ENCODE assay signal across 24 mouse cellular contexts in genomic region chr2:146681979-146682378, GRCm38 (mm10).
DNase-seq lines count a peak whose midpoint lies in the region; ATAC-seq and TF ChIP-seq lines count a peak whose summit lies in the region.
"Had no signal": no experiment of that assay in that cellular context is flagged by ENCODE, and none has a peak within 500 bp of the region (broad histone marks: within the 10 kb centered on the region; RNA-seq: fewer than 3 reads in every experiment).

No protein-coding gene starts in this region.

- no peak overlapping the region for H3K27ac ChIP-seq in kidney, embryonic 15.5 days
- H3K27ac ChIP-seq in kidney, postnatal 0 days, result no peak overlapping the region
- no peak overlapping the region for H3K27ac ChIP-seq in midbrain, embryonic 11.5 days (ENCODE audit: low read depth, low read length)
- no peak overlapping the region for H3K27ac ChIP-seq in midbrain, embryonic 14.5 days (replicated peaks; ENCODE audit: low read depth, low read length)
- H3K27ac ChIP-seq in stomach, embryonic 16.5 days (ENCODE audit: low read length), result no peak overlapping the region
- H3K27ac ChIP-seq in forebrain, embryonic 15.5 days (replicated peaks), result no peak overlapping the region
- H3K27ac ChIP-seq: embryonic facial prominence, embryonic 13.5 days; embryonic facial prominence, embryonic 15.5 days; forebrain, embryonic 10.5 days; forebrain, embryonic 12.5 days had no signal

- no peaks in the 10 kb centered on the region for H3K4me1 ChIP-seq in kidney, embryonic 15.5 days
- H3K4me1 ChIP-seq in kidney, postnatal 0 days (replicated peaks; ENCODE audit: insufficient read depth, low read length), result no peaks in the 10 kb centered on the region
- no peaks in the 10 kb centered on the region for H3K4me1 ChIP-seq in midbrain, embryonic 11.5 days (ENCODE audit: control insufficient read depth, insufficient read depth, low read length)
- no peaks in the 10 kb centered on the region for H3K4me1 ChIP-seq in midbrain, embryonic 14.5 days (ENCODE audit: control insufficient read depth, insufficient read depth, low read length)
- H3K4me1 ChIP-seq in stomach, embryonic 16.5 days (ENCODE audit: control insufficient read depth, insufficient read depth, low read length), result no peaks in the 10 kb centered on the region
- H3K4me1 ChIP-seq in forebrain, embryonic 15.5 days, result no peaks in the 10 kb centered on the region
- H3K4me1 ChIP-seq: embryonic facial prominence, embryonic 13.5 days; embryonic facial prominence, embryonic 15.5 days; forebrain, embryonic 10.5 days; forebrain, embryonic 12.5 days had no signal

- DNase-seq in kidney, adult 9 months, result no peak
- no peak for DNase-seq in kidney, postnatal 0 days (ENCODE audit: low spot score)
- DNase-seq in kidney, adult 18-20 months, result no peak
- peak; percentile 62 for DNase-seq in midbrain, embryonic 11.5 days (ENCODE audit: low spot score, missing footprints)
- DNase-seq in midbrain, embryonic 14.5 days, result no peak
- DNase-seq: adrenal gland, adult 2 months; adrenal gland, postnatal 10 days; adrenal gland, postnatal 25 days; cerebellum, adult 11 months; cerebellum, adult 18-20 months; cerebellum, adult 8-10 months; cerebellum, adult 9-11 months; cerebellum, postnatal 14 days; cerebellum, postnatal 36 days; embryo, embryonic 11 days had no signal

- H3K27me3 ChIP-seq in kidney, embryonic 15.5 days, result no peaks in the 10 kb centered on the region
- H3K27me3 ChIP-seq in kidney, postnatal 0 days (ENCODE audit: insufficient read depth, low read length), result no peaks in the 10 kb centered on the region
- no peaks in the 10 kb centered on the region for H3K27me3 ChIP-seq in midbrain, embryonic 11.5 days (ENCODE audit: control insufficient read depth, insufficient read depth, low read length)
- H3K27me3 ChIP-seq in midbrain, embryonic 14.5 days (ENCODE audit: control insufficient read depth, insufficient read depth, low read length), result no peaks in the 10 kb centered on the region
- no peaks in the 10 kb centered on the region for H3K27me3 ChIP-seq in stomach, embryonic 16.5 days (ENCODE audit: control insufficient read depth, insufficient read depth, low read length)
- H3K27me3 ChIP-seq in forebrain, embryonic 15.5 days, result no peaks in the 10 kb centered on the region
- H3K27me3 ChIP-seq: embryonic facial prominence, embryonic 13.5 days; embryonic facial prominence, embryonic 15.5 days had no signal

- H3K9me3 ChIP-seq in kidney, embryonic 15.5 days (replicated peaks), result no peaks in the 10 kb centered on the region
- no peaks in the 10 kb centered on the region for H3K9me3 ChIP-seq in kidney, postnatal 0 days (replicated peaks; ENCODE audit: low read length)
- no peaks in the 10 kb centered on the region for H3K9me3 ChIP-seq in midbrain, embryonic 11.5 days (ENCODE audit: control insufficient read depth, low read length)
- H3K9me3 ChIP-seq in midbrain, embryonic 14.5 days (ENCODE audit: control insufficient read depth, low read length), result no peaks in the 10 kb centered on the region
- H3K9me3 ChIP-seq in stomach, embryonic 16.5 days (replicated peaks; ENCODE audit: control insufficient read depth, low read length), result no peaks in the 10 kb centered on the region
- no peaks in the 10 kb centered on the region for H3K9me3 ChIP-seq in forebrain, embryonic 15.5 days
- H3K9me3 ChIP-seq: embryonic facial prominence, embryonic 13.5 days; embryonic facial prominence, embryonic 15.5 days; forebrain, embryonic 10.5 days; forebrain, embryonic 12.5 days had no signal

- no peak overlapping the region for H3K4me3 ChIP-seq in kidney, embryonic 15.5 days (replicated peaks)
- no peak overlapping the region for H3K4me3 ChIP-seq in kidney, postnatal 0 days (replicated peaks; ENCODE audit: low read depth, low read length)
- no peak overlapping the region for H3K4me3 ChIP-seq in midbrain, embryonic 11.5 days (ENCODE audit: low read depth, low read length)
- H3K4me3 ChIP-seq in midbrain, embryonic 14.5 days (replicated peaks; ENCODE audit: low read depth, low read length), result no peak overlapping the region
- H3K4me3 ChIP-seq in stomach, embryonic 16.5 days (replicated peaks; ENCODE audit: low read length), result no peak overlapping the region
- H3K4me3 ChIP-seq in forebrain, embryonic 15.5 days, result no peak overlapping the region
- H3K4me3 ChIP-seq: embryonic facial prominence, embryonic 13.5 days; embryonic facial prominence, embryonic 15.5 days; erythroblast, embryonic 14.5 days; forebrain, embryonic 10.5 days; forebrain, embryonic 12.5 days had no signal

- no peaks in the 10 kb centered on the region for H3K36me3 ChIP-seq in kidney, embryonic 15.5 days
- H3K36me3 ChIP-seq in kidney, postnatal 0 days (ENCODE audit: insufficient read depth, low read length), result no peaks in the 10 kb centered on the region
- H3K36me3 ChIP-seq in midbrain, embryonic 11.5 days (ENCODE audit: control insufficient read depth, insufficient read depth, low read length), result no peaks in the 10 kb centered on the region
- H3K36me3 ChIP-seq in midbrain, embryonic 14.5 days (ENCODE audit: control insufficient read depth, insufficient read depth, low read length), result no peaks in the 10 kb centered on the region
- no peaks in the 10 kb centered on the region for H3K36me3 ChIP-seq in stomach, embryonic 16.5 days (ENCODE audit: control insufficient read depth, insufficient read depth, low read length)
- no peaks in the 10 kb centered on the region for H3K36me3 ChIP-seq in forebrain, embryonic 15.5 days
- H3K36me3 ChIP-seq: embryonic facial prominence, embryonic 13.5 days; embryonic facial prominence, embryonic 15.5 days; forebrain, embryonic 10.5 days; forebrain, embryonic 12.5 days had no signal

- no peak for TF ChIP-seq CTCF in kidney, postnatal 0 days (IDR thresholded peaks at IDR 0.05; ENCODE audit: low read depth)

- 54% methylated on average over 3 of the region's 3 CpGs for WGBS in kidney, embryonic 15.5 days
- 47% methylated on average over 3 of the region's 3 CpGs for WGBS in kidney, postnatal 0 days
- 71% methylated on average over 3 of the region's 3 CpGs for WGBS in midbrain, embryonic 11.5 days
- WGBS in midbrain, embryonic 14.5 days, result 77% methylated on average over 3 of the region's 3 CpGs
- 33% methylated on average over 3 of the region's 3 CpGs for WGBS in stomach, embryonic 16.5 days
- 82% methylated on average over 3 of the region's 3 CpGs for WGBS in forebrain, embryonic 15.5 days

- ATAC-seq in kidney, embryonic 15.5 days (replicated peaks; ENCODE audit: low FRiP score), result peak; percentile 66
- peak; percentile 52; the same call in 1 of the 2 replicates for ATAC-seq in kidney, postnatal 0 days (replicated peaks; ENCODE audit: low FRiP score, low read depth)
- no peak for ATAC-seq in midbrain, embryonic 11.5 days (ENCODE audit: low FRiP score)
- ATAC-seq in midbrain, embryonic 14.5 days (ENCODE audit: low FRiP score, low TSS enrichment), result no peak
- ATAC-seq in stomach, embryonic 16.5 days (ENCODE audit: insufficient read depth, low FRiP score), result 0 out of 2 replicates have a peak, but pooled peaks have one; percentile 21
- ATAC-seq in forebrain, embryonic 15.5 days (replicated peaks), result no peak
- ATAC-seq: forebrain, embryonic 14.5 days had no signal

- no peak overlapping the region for H3K9ac ChIP-seq in kidney, embryonic 15.5 days
- no peak overlapping the region for H3K9ac ChIP-seq in kidney, postnatal 0 days (ENCODE audit: low read depth, low read length)
- H3K9ac ChIP-seq in midbrain, embryonic 11.5 days (ENCODE audit: low read length), result no peak overlapping the region
- no peak overlapping the region for H3K9ac ChIP-seq in midbrain, embryonic 14.5 days (replicated peaks; ENCODE audit: low read length)
- no peak overlapping the region for H3K9ac ChIP-seq in stomach, embryonic 16.5 days (ENCODE audit: low read length)
- H3K9ac ChIP-seq in forebrain, embryonic 15.5 days (replicated peaks), result no peak overlapping the region
- H3K9ac ChIP-seq: embryonic facial prominence, embryonic 13.5 days; embryonic facial prominence, embryonic 15.5 days; forebrain, embryonic 12.5 days had no signal

- no peak overlapping the region for H3K4me2 ChIP-seq in kidney, embryonic 15.5 days
- H3K4me2 ChIP-seq in kidney, postnatal 0 days (ENCODE audit: low read length), result no peak overlapping the region
- H3K4me2 ChIP-seq in midbrain, embryonic 11.5 days, result no peak overlapping the region
- H3K4me2 ChIP-seq in midbrain, embryonic 14.5 days (ENCODE audit: low read length), result no peak overlapping the region
- no peak overlapping the region for H3K4me2 ChIP-seq in stomach, embryonic 16.5 days (ENCODE audit: low read depth, low read length)
- H3K4me2 ChIP-seq in forebrain, embryonic 15.5 days (replicated peaks), result no peak overlapping the region
- H3K4me2 ChIP-seq: embryonic facial prominence, embryonic 13.5 days; embryonic facial prominence, embryonic 15.5 days; forebrain, embryonic 12.5 days had no signal

Comparison
In these comparisons a context has a peak if more than half of its experiments do, and no peak if none do; other contexts are left out.
1. ATAC-seq: peak in kidney, embryonic 15.5 days (single experiment), kidney, postnatal 0 days (single experiment) and stomach, embryonic 16.5 days (single experiment); none in midbrain, embryonic 11.5 days (single experiment), midbrain, embryonic 14.5 days (single experiment) and forebrain, embryonic 15.5 days (single experiment).